Mouse (Mus musculus): ENCODE measurements around the gene Xcr1. TPM values are rescaled to one million over a fixed set of nuclear protein-coding genes. Genes with fewer than 3 reads are reported as not detected.
A peak's percentile ranks its signal among the peaks of the same experiment; 100 is the strongest.

The Xcr1 gene
- polyA plus RNA-seq, 1 experiment from 2014 or later, result not detected

- Histone ChIP-seq H3K36me3 (ENCODE audit: insufficient read depth, low read length) (no peaks in the 10 kb centered on the region), H3K9me3 (ENCODE audit: low read length) (no peaks in the 10 kb centered on the region), H3K27me3 (ENCODE audit: insufficient read depth, low read length) (no peaks in the 10 kb centered on the region), H3K4me3 (ENCODE audit: low read length) (peak overlapping the region; percentile 90), H3K27ac (ENCODE audit: low read length) (peak overlapping the region; percentile 95), H3K9ac (replicated peaks; ENCODE audit: low read length) (peak overlapping the region; percentile 89), H3K4me2 (replicated peaks; ENCODE audit: low read depth, low read length) (peak overlapping the region; percentile 78), H3K4me1 (ENCODE audit: insufficient read depth, low read length) (peaks cover 9% of the 10 kb centered on the region)
- under 1% methylated on average over 27 of the region's 27 CpGs for WGBS
- ATAC-seq (ENCODE audit: low FRiP score, low TSS enrichment), result peak; percentile 82
These were observed 10.6 kb downstream of the Xcr1 start for GRCm38 (mm10) chr9:123851062-123851712.

DNA sequence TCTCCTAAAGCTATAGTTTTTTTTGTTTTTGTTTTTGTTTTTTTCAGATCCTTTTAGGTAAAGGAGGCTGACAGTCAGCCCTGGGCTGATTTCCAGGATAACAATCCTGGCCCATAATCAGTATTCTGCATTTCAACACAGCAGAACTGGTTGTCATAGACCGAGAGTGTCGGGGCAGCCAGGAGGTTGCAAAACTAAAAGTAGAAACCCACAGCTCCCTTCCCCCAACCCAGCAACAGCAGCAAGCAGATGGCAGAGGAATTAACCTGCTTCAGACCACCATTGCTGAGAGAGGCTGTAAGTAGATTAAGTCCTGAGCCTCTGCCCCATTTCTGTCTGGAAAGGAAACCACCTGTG, 11.1 kb downstream of the Xcr1 start:
- H3K9me3 ChIP-seq (ENCODE audit: low read length), result no peaks in the 10 kb centered on the region
- H3K36me3 ChIP-seq (ENCODE audit: insufficient read depth, low read length), result no peaks in the 10 kb centered on the region
- peak overlapping the region; percentile 90 for H3K4me3 ChIP-seq (ENCODE audit: low read length)
- H3K9ac ChIP-seq (replicated peaks; ENCODE audit: low read length), result peak overlapping the region; percentile 89
- peak overlapping the region; percentile 95; the same call in 1 of the 2 replicates for H3K27ac ChIP-seq (ENCODE audit: low read length)
- no peak for ATAC-seq (ENCODE audit: low FRiP score, low TSS enrichment)
- 17% methylated on average over 2 of the region's 2 CpGs for WGBS
- H3K4me1 ChIP-seq (ENCODE audit: insufficient read depth, low read length), result peaks cover 9% of the 10 kb centered on the region
- H3K4me2 ChIP-seq (replicated peaks; ENCODE audit: low read depth, low read length), result peak overlapping the region; percentile 78
- H3K27me3 ChIP-seq (ENCODE audit: insufficient read depth, low read length), result no peaks in the 10 kb centered on the region

GRCm38 (mm10) chr9:123849976-123850695, 11.7 kb downstream of the Xcr1 start:
- no peaks in the 10 kb centered on the region for H3K27me3 ChIP-seq (ENCODE audit: insufficient read depth, low read length)
- H3K27ac ChIP-seq (ENCODE audit: low read length), result no peak overlapping the region
- ATAC-seq (ENCODE audit: low FRiP score, low TSS enrichment), result no peak
- peaks cover 9% of the 10 kb centered on the region for H3K4me1 ChIP-seq (ENCODE audit: insufficient read depth, low read length)
- H3K9me3 ChIP-seq (ENCODE audit: low read length), result no peaks in the 10 kb centered on the region
- peak overlapping the region; percentile 78 for H3K4me2 ChIP-seq (replicated peaks; ENCODE audit: low read depth, low read length)
- 74% methylated on average over 2 of the region's 2 CpGs for whole genome bisulfite sequencing
- no peaks in the 10 kb centered on the region for H3K36me3 ChIP-seq (ENCODE audit: insufficient read depth, low read length)
- no peak overlapping the region for H3K4me3 ChIP-seq (ENCODE audit: low read length)
- no peak overlapping the region for H3K9ac ChIP-seq (replicated peaks; ENCODE audit: low read length)

GRCm38 (mm10) chr9:123846490-123846889, 15.3 kb downstream of the Xcr1 start:
- Histone ChIP-seq H3K27me3 (ENCODE audit: insufficient read depth, low read length) (no peaks in the 10 kb centered on the region), H3K27ac (ENCODE audit: low read length) (no peak overlapping the region), H3K36me3 (ENCODE audit: insufficient read depth, low read length) (peaks cover 5% of the 10 kb centered on the region; the same call in 1 of the 2 replicates), H3K9ac (replicated peaks; ENCODE audit: low read length) (no peak overlapping the region), H3K4me2 (replicated peaks; ENCODE audit: low read depth, low read length) (no peak overlapping the region), H3K4me1 (ENCODE audit: insufficient read depth, low read length) (peaks cover 9% of the 10 kb centered on the region), H3K9me3 (ENCODE audit: low read length) (no peaks in the 10 kb centered on the region), H3K4me3 (ENCODE audit: low read length) (no peak overlapping the region)
- no peak for ATAC-seq (ENCODE audit: low FRiP score, low TSS enrichment)
- WGBS, result 83% methylated on average over 1 of the region's 1 CpGs

GRCm38 (mm10) chr9:123845120-123845519, 16.7 kb downstream of the Xcr1 start:
- Histone ChIP-seq H3K4me1 (ENCODE audit: insufficient read depth, low read length) (peaks cover 2% of the 10 kb centered on the region; the same call in 1 of the 2 replicates), H3K36me3 (ENCODE audit: insufficient read depth, low read length) (peaks cover 10% of the 10 kb centered on the region), H3K27me3 (ENCODE audit: insufficient read depth, low read length) (no peaks in the 10 kb centered on the region), H3K4me2 (replicated peaks; ENCODE audit: low read depth, low read length) (no peak overlapping the region), H3K27ac (ENCODE audit: low read length) (no peak overlapping the region), H3K4me3 (ENCODE audit: low read length) (no peak overlapping the region), H3K9ac (replicated peaks; ENCODE audit: low read length) (no peak overlapping the region), H3K9me3 (ENCODE audit: low read length) (no peaks in the 10 kb centered on the region)
- ATAC-seq (ENCODE audit: low FRiP score, low TSS enrichment), result no peak
- 63% methylated on average over 3 of the region's 3 CpGs for WGBS

DNA sequence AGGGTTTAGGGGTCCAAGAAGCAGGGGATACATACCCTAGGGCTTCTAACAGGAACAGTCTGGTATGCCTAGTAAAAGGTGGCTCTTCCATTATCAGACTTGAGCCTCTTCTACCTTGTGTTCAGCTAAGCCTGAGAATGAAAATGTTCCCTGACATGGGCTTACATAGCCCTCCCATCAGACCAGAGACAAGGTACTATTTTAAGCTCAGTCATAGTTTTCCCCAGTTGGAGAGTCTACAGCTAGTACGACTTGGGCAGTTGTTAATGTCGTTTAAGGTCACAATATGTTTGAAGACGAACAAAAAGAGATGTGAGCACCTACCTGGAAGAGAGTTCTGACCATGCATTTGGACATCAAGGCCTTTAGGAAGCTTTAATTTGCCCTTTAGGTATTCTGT, 17.4 kb downstream of the Xcr1 start:
- no peaks in the 10 kb centered on the region for H3K4me1 ChIP-seq (ENCODE audit: insufficient read depth, low read length)
- no peak overlapping the region for H3K4me3 ChIP-seq (ENCODE audit: low read length)
- no peaks in the 10 kb centered on the region for H3K9me3 ChIP-seq (ENCODE audit: low read length)
- H3K9ac ChIP-seq (replicated peaks; ENCODE audit: low read length), result no peak overlapping the region
- 82% methylated on average over 3 of the region's 3 CpGs for WGBS
- peaks cover 14% of the 10 kb centered on the region for H3K36me3 ChIP-seq (ENCODE audit: insufficient read depth, low read length)
- H3K27ac ChIP-seq (ENCODE audit: low read length), result no peak overlapping the region
- H3K4me2 ChIP-seq (replicated peaks; ENCODE audit: low read depth, low read length), result no peak overlapping the region
- H3K27me3 ChIP-seq (ENCODE audit: insufficient read depth, low read length), result no peaks in the 10 kb centered on the region
- no peak for ATAC-seq (ENCODE audit: low FRiP score, low TSS enrichment)

- H3K36me3 ChIP-seq (ENCODE audit: insufficient read depth, low read length), result peaks cover 37% of the 10 kb centered on the region
- ATAC-seq (ENCODE audit: low FRiP score, low TSS enrichment), result no peak
- WGBS, result 90% methylated on average over 6 of the region's 6 CpGs
These were observed 21.6 kb downstream of the Xcr1 start for GRCm38 (mm10) chr9:123840243-123840642.

GRCm38 (mm10) chr9:123835851-123836250, 26.0 kb downstream of the Xcr1 start:
- Histone ChIP-seq H3K9ac (replicated peaks; ENCODE audit: low read length) (no peak overlapping the region), H3K9me3 (ENCODE audit: low read length) (no peaks in the 10 kb centered on the region), H3K4me2 (replicated peaks; ENCODE audit: low read depth, low read length) (no peak overlapping the region), H3K4me1 (ENCODE audit: insufficient read depth, low read length) (no peaks in the 10 kb centered on the region), H3K27ac (ENCODE audit: low read length) (no peak overlapping the region), H3K27me3 (ENCODE audit: insufficient read depth, low read length) (no peaks in the 10 kb centered on the region), H3K36me3 (ENCODE audit: insufficient read depth, low read length) (peaks cover 40% of the 10 kb centered on the region), H3K4me3 (ENCODE audit: low read length) (no peak overlapping the region)
- WGBS, result 94% methylated on average over 3 of the region's 3 CpGs
- no peak for ATAC-seq (ENCODE audit: low FRiP score, low TSS enrichment)

More at GRCm38 (mm10) chr9:123840243-123840642, 21.6 kb downstream of the Xcr1 start:
- Histone ChIP-seq H3K4me3 (ENCODE audit: low read length) (no peak overlapping the region), H3K4me1 (ENCODE audit: insufficient read depth, low read length) (no peaks in the 10 kb centered on the region), H3K4me2 (replicated peaks; ENCODE audit: low read depth, low read length) (no peak overlapping the region), H3K27ac (ENCODE audit: low read length) (no peak overlapping the region), H3K9ac (replicated peaks; ENCODE audit: low read length) (no peak overlapping the region), H3K9me3 (ENCODE audit: low read length) (no peaks in the 10 kb centered on the region), H3K27me3 (ENCODE audit: insufficient read depth, low read length) (no peaks in the 10 kb centered on the region)

DNA sequence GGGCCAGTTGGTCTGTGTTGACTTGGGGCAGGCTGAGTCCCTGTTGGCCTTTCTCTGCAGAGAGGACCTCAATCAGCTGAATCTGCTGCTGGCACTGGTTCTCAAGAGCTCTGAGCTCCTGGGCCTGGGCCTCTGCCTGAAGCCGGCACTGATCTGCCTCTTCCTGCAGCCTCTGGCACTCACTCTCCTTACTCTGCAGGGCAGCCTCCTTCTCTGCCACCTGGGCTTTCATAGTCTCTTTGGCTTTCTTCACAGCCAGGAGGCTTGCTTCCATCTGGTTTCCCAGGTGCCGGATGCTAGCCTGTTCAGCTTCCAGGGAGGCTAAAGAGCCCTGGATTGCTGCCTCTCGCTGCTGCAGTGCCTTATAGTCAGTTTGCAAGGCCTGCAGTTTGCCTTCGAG, 32.9 kb downstream of the Xcr1 start:
- Histone ChIP-seq H3K27ac (ENCODE audit: low read length) (no peak overlapping the region), H3K4me3 (ENCODE audit: low read length) (no peak overlapping the region), H3K4me1 (ENCODE audit: insufficient read depth, low read length) (no peaks in the 10 kb centered on the region), H3K27me3 (ENCODE audit: insufficient read depth, low read length) (no peaks in the 10 kb centered on the region), H3K4me2 (replicated peaks; ENCODE audit: low read depth, low read length) (no peak overlapping the region), H3K36me3 (ENCODE audit: insufficient read depth, low read length) (peaks cover 51% of the 10 kb centered on the region), H3K9me3 (ENCODE audit: low read length) (no peaks in the 10 kb centered on the region), H3K9ac (replicated peaks; ENCODE audit: low read length) (no peak overlapping the region)
- no peak for ATAC-seq (ENCODE audit: low FRiP score, low TSS enrichment)
- WGBS, result 92% methylated on average over 4 of the region's 4 CpGs

- WGBS, result 95% methylated on average over 3 of the region's 3 CpGs
- Histone ChIP-seq H3K36me3 (ENCODE audit: insufficient read depth, low read length) (peaks cover 68% of the 10 kb centered on the region), H3K4me2 (replicated peaks; ENCODE audit: low read depth, low read length) (no peak overlapping the region), H3K4me1 (ENCODE audit: insufficient read depth, low read length) (no peaks in the 10 kb centered on the region), H3K27ac (ENCODE audit: low read length) (no peak overlapping the region), H3K9me3 (ENCODE audit: low read length) (no peaks in the 10 kb centered on the region), H3K27me3 (ENCODE audit: insufficient read depth, low read length) (no peaks in the 10 kb centered on the region), H3K9ac (replicated peaks; ENCODE audit: low read length) (no peak overlapping the region), H3K4me3 (ENCODE audit: low read length) (no peak overlapping the region)
- no peak for ATAC-seq (ENCODE audit: low FRiP score, low TSS enrichment)
These were observed 35.2 kb downstream of the Xcr1 start for GRCm38 (mm10) chr9:123826631-123827030.
